Comparison of ENCODE assay signal across 13 mouse cellular contexts in the genomic region with DNA sequence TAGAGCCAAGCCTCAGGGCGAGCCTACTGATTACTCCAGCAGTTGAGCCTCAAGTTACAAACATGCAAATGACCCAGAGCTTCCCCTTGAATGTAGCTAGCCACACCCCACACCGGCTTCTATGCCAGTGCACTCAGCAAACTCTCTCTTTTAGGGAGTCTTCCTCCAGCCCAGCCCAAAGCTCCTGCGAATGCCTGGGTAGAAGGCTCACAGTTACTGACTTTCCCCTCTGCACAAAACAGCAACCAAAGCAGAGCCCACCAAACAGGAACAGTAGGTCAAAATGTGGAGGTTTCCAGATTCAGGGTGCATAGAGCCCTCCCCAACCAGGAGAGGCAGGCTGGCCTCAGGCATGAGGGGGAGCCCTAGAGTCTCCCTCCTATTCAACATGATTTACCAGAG. TPM values are rescaled to one million over a fixed set of nuclear protein-coding genes. Genes with fewer than 3 reads are reported as not detected.
DNase-seq lines count a peak whose midpoint lies in the region; ATAC-seq and TF ChIP-seq lines count a peak whose summit lies in the region.
"Had no signal": no experiment of that assay in that cellular context is flagged by ENCODE, and none has a peak within 500 bp of the region (broad histone marks: within the 10 kb centered on the region; RNA-seq: fewer than 3 reads in every experiment).

No protein-coding gene starts in this region.

- H3K27ac ChIP-seq in liver, embryonic 15.5 days (replicated peaks) = 0 out of 2 replicates have a peak overlapping the region, but pooled peaks have one; percentile 2
- no peak overlapping the region for H3K27ac ChIP-seq in liver, embryonic 11.5 days (ENCODE audit: low read depth, low read length)
- no peak overlapping the region for H3K27ac ChIP-seq in CH12.LX (ENCODE audit: insufficient read depth, low read depth)
- H3K27ac ChIP-seq: forebrain, embryonic 10.5 days; liver, embryonic 13.5 days had no signal

- H3K4me1 ChIP-seq in liver, embryonic 15.5 days (replicated peaks) = peaks cover 2% of the 10 kb centered on the region; the same call in 1 of the 2 replicates
- 0 out of 2 replicates have a peak, but pooled peaks cover 2% of the 10 kb centered on the region for H3K4me1 ChIP-seq in liver, embryonic 11.5 days (replicated peaks; ENCODE audit: control insufficient read depth, insufficient read depth, low read length)
- H3K4me1 ChIP-seq in CH12.LX (ENCODE audit: control insufficient read depth in 1 of 2, insufficient read depth in 2 of 2) = peaks cover 7 to 57% of the 10 kb centered on the region in 2 experiments

- in situ Hi-C loops in CH12.LX (cut with MboI; ENCODE audit: low pct_ligation_motif_present, low pct_unique_long_range_greater_than_20kb, low sequenced_read_pairs) = no loop called here

- no peaks in the 10 kb centered on the region for H3K36me3 ChIP-seq in liver, embryonic 15.5 days (replicated peaks)
- no peaks in the 10 kb centered on the region for H3K36me3 ChIP-seq in liver, embryonic 11.5 days (ENCODE audit: control insufficient read depth, insufficient read depth, low read length)
- no peaks in the 10 kb centered on the region for H3K36me3 ChIP-seq in CH12.LX (replicated peaks in 1 of 2; ENCODE audit: control insufficient read depth in 1 of 2, insufficient read depth in 1 of 2, low read length in 1 of 2)
- H3K36me3 ChIP-seq: forebrain, embryonic 10.5 days; liver, embryonic 13.5 days had no signal

- DNase-seq in liver, embryonic 11.5 days (ENCODE audit: low spot score) = no peak
- DNase-seq in CH12.LX (ENCODE audit: extremely low read depth) (peak; percentile 63), ZHBTc4 (ENCODE audit: low read depth, low spot score) (peak; percentile 78)
- DNase-seq in layer of hippocampus, adult 8-10 months (ENCODE audit: low spot score in 2 of 2) = no peak
- DNase-seq in heart, postnatal 36 days = no peak
- DNase-seq: heart, postnatal 14 days; kidney, adult 18-20 months; liver, embryonic 13.5 days; midbrain, embryonic 14.5 days had no signal

- no peaks in the 10 kb centered on the region for H3K79me2 ChIP-seq in CH12.LX (replicated peaks; ENCODE audit: control insufficient read depth, extremely low read depth, insufficient read depth, poor library complexity, severe bottlenecking)

- TF ChIP-seq RAD21 in CH12.LX (IDR thresholded peaks at IDR 0.05; ENCODE audit: low read depth, low read length) = no peak

- no peak for TF ChIP-seq POLR2A in CH12.LX (IDR thresholded peaks at IDR 0.05; ENCODE audit: low read depth, low read length)

- intact Hi-C loops in heart, postnatal 36 days (cut with DNase I) = no loop called here

- no peak overlapping the region for H3K4me3 ChIP-seq in liver, embryonic 15.5 days (replicated peaks)
- no peak overlapping the region for H3K4me3 ChIP-seq in liver, embryonic 11.5 days (ENCODE audit: low read depth, low read length)
- no peak overlapping the region for H3K4me3 ChIP-seq in CH12.LX (replicated peaks in 1 of 3; ENCODE audit: low read depth in 2 of 3, low read length in 2 of 3, poor library complexity in 1 of 3)
- H3K4me3 ChIP-seq: forebrain, embryonic 10.5 days; liver, embryonic 13.5 days had no signal

- ATAC-seq in liver, embryonic 15.5 days (ENCODE audit: insufficient read depth) = no peak
- no peak for ATAC-seq in liver, embryonic 11.5 days (replicated peaks; ENCODE audit: low FRiP score)
- peak; percentile 66 for ATAC-seq in megakaryocyte-erythroid progenitor cell, adult 5-6 weeks (replicated peaks; ENCODE audit: low FRiP score, low TSS enrichment, poor library complexity, severe bottlenecking)
- no peak for ATAC-seq in inflammation-experienced regulatory T-cells, adult 6 months

- no peak for TF ChIP-seq CTCF in CH12.LX (conservative IDR thresholded peaks at IDR 0.05 in 1 of 2, IDR thresholded peaks at IDR 0.05 in 1 of 2; ENCODE audit: low read depth in 2 of 2, low read length in 2 of 2)

- WGBS in liver, embryonic 15.5 days (ENCODE audit: insufficient replicate concordance) = 18% methylated on average over 3 of the region's 3 CpGs
- 30% methylated on average over 3 of the region's 3 CpGs for WGBS in liver, embryonic 11.5 days

- H3K9me3 ChIP-seq in liver, embryonic 15.5 days (replicated peaks) = no peaks in the 10 kb centered on the region
- H3K9me3 ChIP-seq in liver, embryonic 11.5 days (ENCODE audit: control insufficient read depth, low read length) = no peaks in the 10 kb centered on the region
- H3K9me3 ChIP-seq in CH12.LX (replicated peaks; ENCODE audit: low read length) = peaks cover 6% of the 10 kb centered on the region
- H3K9me3 ChIP-seq: forebrain, embryonic 10.5 days; liver, embryonic 13.5 days had no signal

- H3K27me3 ChIP-seq in liver, embryonic 15.5 days = no peaks in the 10 kb centered on the region
- no peaks in the 10 kb centered on the region for H3K27me3 ChIP-seq in liver, embryonic 11.5 days (replicated peaks; ENCODE audit: control insufficient read depth, insufficient read depth, low read length)
- H3K27me3 ChIP-seq in CH12.LX (replicated peaks) = peaks cover 16% of the 10 kb centered on the region
- H3K27me3 ChIP-seq: liver, embryonic 13.5 days had no signal

- no peak overlapping the region for H3K9ac ChIP-seq in liver, embryonic 15.5 days
- no peak overlapping the region for H3K9ac ChIP-seq in liver, embryonic 11.5 days (ENCODE audit: low read depth, low read length)
- H3K9ac ChIP-seq in CH12.LX (ENCODE audit: insufficient read depth, low read depth) = no peak overlapping the region
- H3K9ac ChIP-seq: liver, embryonic 13.5 days had no signal

- no peak for TF ChIP-seq EP300 in CH12.LX (IDR thresholded peaks at IDR 0.05; ENCODE audit: low read length)

- dilution Hi-C loops in CH12.LX (cut with MboI; ENCODE audit: extremely low pct_ligation_motif_present, extremely low pct_unique_long_range_greater_than_20kb, low sequenced_read_pairs) = no loop called here

- H3K4me2 ChIP-seq in liver, embryonic 15.5 days = no peak overlapping the region
- no peak overlapping the region for H3K4me2 ChIP-seq in liver, embryonic 11.5 days
- H3K4me2 ChIP-seq in CH12.LX (ENCODE audit: insufficient read depth, low read depth, poor library complexity, severe bottlenecking) = no peak overlapping the region
- H3K4me2 ChIP-seq: liver, embryonic 13.5 days had no signal

TF ChIP-seq in CH12.LX, 34 proteins besides CTCF, POLR2A, EP300 and RAD21:
- TF ChIP-seq NELFE (IDR thresholded peaks at IDR 0.05; ENCODE audit: low read depth, low read length) (no peak), MXI1 (IDR thresholded peaks at IDR 0.05; ENCODE audit: low read depth, low read length) (no peak), MYC (IDR thresholded peaks at IDR 0.05; ENCODE audit: low read depth, low read length) (0 out of 2 replicates have a peak, but pooled peaks have one; percentile 2)

RNA-seq across cellular contexts. Expression of gene Rsph1, which starts 12.0 kb away (rescaled TPM):
- 0.13 and 0.25 TPM in 2 replicates for polyA plus RNA-seq in liver, embryonic 15.5 days (2015; fragmentation: Nextera tagmentation; extraction: Ambion mirVana)
- polyA plus RNA-seq in liver, embryonic 11.5 days (2014; fragmentation: Nextera tagmentation; extraction: Ambion mirVana) = 0.40 and 0.88 TPM in 2 replicates
- total RNA-seq in CH12.LX (2012; rRNA removed) (not detected in 2 replicates), CH12.LX (2014; rRNA removed) (not detected in 2 replicates)
- not detected in 2 replicates for polyA plus RNA-seq in CH12.LX (2012; ENCODE audit: insufficient read length, low read depth)
- total RNA-seq in megakaryocyte-erythroid progenitor cell, adult 5-6 weeks (2014; fragmentation: Nextera tagmentation) = 6.8 TPM in 1 of 2 replicates, not detected in the other
- total RNA-seq in megakaryocyte-erythroid progenitor cell, adult 5-6 weeks (2017) = 0.95 TPM in 1 of 2 replicates, not detected in the other
- 1 to 10 TPM in 2 of 3 experiments, under 1 TPM in 1; 0.55 to 4.8 (median 1.3) TPM for polyA plus RNA-seq in inflammation-experienced regulatory T-cells, adult 6 months (2017; shearing (Covaris generic))
- 10 to 100 TPM; 12.3 to 18.6 (median 15.4) TPM for total RNA-seq in layer of hippocampus, adult 8-10 months (2022)
- 1 to 10 TPM; 1.0 to 1.2 TPM for total RNA-seq in heart, postnatal 36 days (2021)

RNA-seq across cellular contexts. Expression of gene Slc37a1, which starts 21.4 kb away (rescaled TPM):
- 2.9 and 3.1 TPM in 2 replicates for polyA plus RNA-seq in liver, embryonic 15.5 days (2015; fragmentation: Nextera tagmentation; extraction: Ambion mirVana)
- 6.6 and 7.7 TPM in 2 replicates for polyA plus RNA-seq in liver, embryonic 11.5 days (2014; fragmentation: Nextera tagmentation; extraction: Ambion mirVana)
- total RNA-seq in CH12.LX (2012; rRNA removed) = 4.7 and 6.6 TPM in 2 replicates
- 1.9 and 2.1 TPM in 2 replicates for total RNA-seq in CH12.LX (2014; rRNA removed)
- polyA plus RNA-seq in CH12.LX (2012; ENCODE audit: insufficient read length, low read depth) = 2.2 and 2.4 TPM in 2 replicates
- 7.8 and 13.8 TPM in 2 replicates for total RNA-seq in megakaryocyte-erythroid progenitor cell, adult 5-6 weeks (2014; fragmentation: Nextera tagmentation)
- 3.6 and 8.6 TPM in 2 replicates for total RNA-seq in megakaryocyte-erythroid progenitor cell, adult 5-6 weeks (2017)
- 10 to 100 TPM; 19.0 to 39.4 (median 23.5) TPM for polyA plus RNA-seq in inflammation-experienced regulatory T-cells, adult 6 months (2017; shearing (Covaris generic))
- total RNA-seq in layer of hippocampus, adult 8-10 months (2022) = 1 to 10 TPM; 7.3 to 9.3 (median 8.5) TPM
- total RNA-seq in heart, postnatal 36 days (2021) = 10 to 100 TPM; 11.1 to 12.5 TPM

RNA-seq across cellular contexts. Expression of gene Ubash3a, which starts 57.5 kb away (rescaled TPM):
- 10.2 and 10.6 TPM in 2 replicates for polyA plus RNA-seq in liver, embryonic 15.5 days (2015; fragmentation: Nextera tagmentation; extraction: Ambion mirVana)
- 37.9 and 42.5 TPM in 2 replicates for polyA plus RNA-seq in liver, embryonic 11.5 days (2014; fragmentation: Nextera tagmentation; extraction: Ambion mirVana)
- total RNA-seq in CH12.LX (2012; rRNA removed) = 0.08 TPM in 2 replicates
- not detected in 2 replicates for total RNA-seq in CH12.LX (2014; rRNA removed)
- polyA plus RNA-seq in CH12.LX (2012; ENCODE audit: insufficient read length, low read depth) = 0.17 and 0.23 TPM in 2 replicates
- total RNA-seq in megakaryocyte-erythroid progenitor cell, adult 5-6 weeks (2014; fragmentation: Nextera tagmentation) = 42.5 and 53.9 TPM in 2 replicates
- 34.0 and 45.9 TPM in 2 replicates for total RNA-seq in megakaryocyte-erythroid progenitor cell, adult 5-6 weeks (2017)
- 100 to 1,000 TPM; 224 to 328 (median 255) TPM for polyA plus RNA-seq in inflammation-experienced regulatory T-cells, adult 6 months (2017; shearing (Covaris generic))
- under 1 TPM; 0.31 to 0.73 (median 0.52) TPM for total RNA-seq in layer of hippocampus, adult 8-10 months (2022)
- not detected for total RNA-seq in heart, postnatal 36 days (2021)
- polyA plus RNA-seq: midbrain, embryonic 14.5 days had no signal

Comparison
In these comparisons a context has a peak if more than half of its experiments do, and no peak if none do; other contexts are left out.
1. DNase-seq: peak in CH12.LX (single experiment) and ZHBTc4 (single experiment); none in liver, embryonic 11.5 days (single experiment), layer of hippocampus, adult 8-10 months (0 of 2) and heart, postnatal 36 days (0 of 2).
2. RNA of gene Ubash3a, which starts 57.5 kb away (total RNA-seq): 34.0 to 53.9 TPM in megakaryocyte-erythroid progenitor cell, adult 5-6 weeks; 0.31 to 0.73 TPM in layer of hippocampus, adult 8-10 months, 0.08 TPM in CH12.LX and not detected in heart, postnatal 36 days; every median in the first group is over 10 times any median in the second.